In the genomic region with DNA sequence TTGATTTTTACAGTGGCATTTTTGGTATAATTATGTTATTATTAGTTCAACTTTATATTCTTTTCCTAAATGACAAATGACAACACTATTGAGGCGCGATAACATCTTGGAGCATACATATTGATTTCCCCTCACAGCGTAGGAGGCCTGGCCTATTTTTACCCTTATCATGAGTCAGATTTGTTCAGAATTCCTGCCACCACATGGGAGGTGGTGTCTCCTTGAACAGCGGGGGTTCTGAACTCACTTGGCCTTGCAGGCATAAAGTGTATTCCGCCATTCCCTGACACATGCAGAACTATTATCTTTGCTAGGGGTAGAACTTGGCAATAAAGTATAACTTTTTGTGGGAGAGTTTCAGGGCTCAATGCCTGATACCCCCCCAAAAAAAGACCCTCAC, we compare ENCODE assay signal across 13 mouse cellular contexts.
"Had no signal": no experiment of that assay in that cellular context is flagged by ENCODE, and none has a peak within 500 bp of the region (broad histone marks: within the 10 kb centered on the region; RNA-seq: fewer than 3 reads in every experiment).

No protein-coding gene starts in this region.

- H3K27me3 ChIP-seq: limb, embryonic 12.5 days; liver, embryonic 13.5 days; lung, embryonic 15.5 days; midbrain, embryonic 12.5 days; neural tube, embryonic 13.5 days; stomach, embryonic 15.5 days had no signal

- H3K4me2 ChIP-seq: limb, embryonic 12.5 days; liver, embryonic 13.5 days; lung, embryonic 15.5 days; midbrain, embryonic 12.5 days; neural tube, embryonic 13.5 days; stomach, embryonic 15.5 days had no signal

- H3K27ac ChIP-seq: limb, embryonic 12.5 days; liver, embryonic 13.5 days; lung, embryonic 15.5 days; midbrain, embryonic 12.5 days; neural tube, embryonic 13.5 days; stomach, embryonic 15.5 days had no signal

- DNase-seq: kidney, adult 2 months; kidney, postnatal 25 days; liver; liver, embryonic 13.5 days; liver, postnatal 0 days; lung, postnatal 14 days; thymus, postnatal 36 days had no signal

- H3K9me3 ChIP-seq: limb, embryonic 12.5 days; liver, embryonic 13.5 days; lung, embryonic 15.5 days; midbrain, embryonic 12.5 days; neural tube, embryonic 13.5 days; stomach, embryonic 15.5 days had no signal

- H3K36me3 ChIP-seq: liver, embryonic 13.5 days; lung, embryonic 15.5 days; midbrain, embryonic 12.5 days; stomach, embryonic 15.5 days had no signal

- H3K9ac ChIP-seq: limb, embryonic 12.5 days; liver, embryonic 13.5 days; liver, postnatal 0 days; lung, embryonic 15.5 days; midbrain, embryonic 12.5 days; neural tube, embryonic 13.5 days; stomach, embryonic 15.5 days had no signal

- H3K4me1 ChIP-seq: liver, embryonic 13.5 days had no signal

- ATAC-seq: liver, postnatal 0 days; midbrain, embryonic 16.5 days had no signal

- H3K4me3 ChIP-seq: limb, embryonic 12.5 days; liver, embryonic 13.5 days; lung, embryonic 15.5 days; midbrain, embryonic 12.5 days; neural tube, embryonic 13.5 days; stomach, embryonic 15.5 days had no signal
